Mouse (Mus musculus): Measurements from ENCODE around the gene Ikzf4.

DNA sequence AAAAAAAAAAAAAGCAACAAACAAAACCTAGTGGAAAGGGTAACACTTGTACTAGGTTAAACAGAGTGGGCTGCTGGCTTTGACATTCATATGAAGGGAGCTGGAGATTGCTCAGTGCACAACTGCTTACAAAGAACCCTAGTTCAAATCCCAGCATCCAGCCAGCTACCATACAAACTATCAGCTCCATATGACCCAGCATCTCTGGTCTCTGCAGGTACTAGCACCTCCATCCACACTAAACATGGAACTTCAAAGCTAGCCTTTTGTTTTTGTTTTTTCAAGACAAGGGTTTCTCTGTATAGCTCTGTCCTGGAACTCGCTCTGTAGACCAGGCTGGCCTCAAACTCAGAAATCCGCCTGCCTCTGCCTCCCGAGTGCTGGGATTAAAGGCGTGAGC lies 23.1 kb downstream of the Ikzf4 start:
- TF ChIP-seq MYOG (IDR thresholded peaks at IDR 0.05; ENCODE audit: control insufficient read depth, extremely low read depth, insufficient read length) (no peak), USF1 (IDR thresholded peaks at IDR 0.05; ENCODE audit: low read depth) (no peak), CTCF (IDR thresholded peaks at IDR 0.05; ENCODE audit: control insufficient read depth, insufficient read depth, insufficient read length) (no peak), MAX (IDR thresholded peaks at IDR 0.05) (no peak), FOSL1 (IDR thresholded peaks at IDR 0.05; ENCODE audit: insufficient read depth, low read length, poor library complexity, severe bottlenecking) (no peak), CEBPB (IDR thresholded peaks at IDR 0.05; ENCODE audit: low read depth) (no peak)

Data from C2C12 (cell line).